Mouse (Mus musculus) ovary, postnatal 36 days (tissue): ENCODE results near the gene Zfp385b.

Experiments
- DNase-seq: peaks from one replicate; pipeline ENCODE4 v3.0.0; 2022; ENCODE audit warnings: low spot score, mixed read lengths

The Zfp385b gene

DNA sequence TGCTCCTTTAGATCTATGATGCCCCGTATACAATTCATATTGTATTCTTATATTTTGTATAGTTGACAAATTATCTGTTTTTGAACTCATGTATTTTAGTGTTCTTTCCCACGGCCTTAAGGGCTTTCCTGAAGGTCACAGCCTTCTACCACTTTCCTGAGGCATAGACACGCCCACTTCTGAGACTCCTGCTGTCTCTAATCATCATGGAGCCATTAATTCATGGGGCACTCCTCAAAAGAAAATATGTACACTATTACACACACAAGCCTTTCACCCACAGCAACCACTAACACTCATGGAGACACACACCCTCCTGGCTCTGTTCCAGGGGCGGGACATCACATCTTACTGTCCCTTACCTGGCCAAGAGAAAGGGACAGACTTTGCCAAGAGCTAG lies 232.1 kb downstream of the Zfp385b start:
- DNase-seq, result no peak

DNA sequence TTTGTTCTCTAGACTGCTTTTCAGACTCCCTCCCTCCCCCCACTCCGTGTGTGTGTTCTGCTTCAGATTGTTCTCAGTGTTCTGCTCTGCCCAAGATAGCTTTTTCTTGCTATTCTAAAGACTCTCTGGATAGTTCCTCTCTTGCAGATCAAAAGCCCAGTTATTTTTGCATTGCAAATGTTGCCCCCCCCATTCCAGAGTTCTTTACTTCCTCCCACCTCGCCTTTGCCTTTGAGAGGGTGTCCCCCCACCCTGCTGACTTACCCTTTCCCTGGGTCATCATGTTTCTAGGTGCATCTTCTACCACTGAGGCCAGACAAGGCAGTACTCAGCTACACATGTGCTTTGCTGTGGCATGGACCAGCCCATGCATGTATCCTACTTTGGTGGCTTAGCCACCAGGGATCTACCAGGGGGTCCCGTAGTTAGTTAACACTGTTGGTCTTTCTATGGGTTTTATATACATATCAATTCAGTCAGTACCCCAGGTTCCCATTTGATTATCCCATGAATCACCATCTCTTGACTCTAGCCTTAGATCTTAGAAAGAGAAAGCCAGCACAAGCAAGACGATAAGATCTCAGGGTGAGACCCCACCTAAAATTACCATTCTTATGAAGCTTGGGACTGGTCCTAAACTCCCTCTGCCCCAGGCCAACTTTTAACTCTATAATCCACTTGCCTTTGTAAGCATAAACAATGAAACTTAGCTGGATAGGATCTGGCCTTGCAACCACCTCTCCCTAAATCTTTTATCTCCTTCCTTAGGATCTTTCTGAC lies 232.7 kb downstream of the Zfp385b start:
- DNase-seq, result no peak

DNA sequence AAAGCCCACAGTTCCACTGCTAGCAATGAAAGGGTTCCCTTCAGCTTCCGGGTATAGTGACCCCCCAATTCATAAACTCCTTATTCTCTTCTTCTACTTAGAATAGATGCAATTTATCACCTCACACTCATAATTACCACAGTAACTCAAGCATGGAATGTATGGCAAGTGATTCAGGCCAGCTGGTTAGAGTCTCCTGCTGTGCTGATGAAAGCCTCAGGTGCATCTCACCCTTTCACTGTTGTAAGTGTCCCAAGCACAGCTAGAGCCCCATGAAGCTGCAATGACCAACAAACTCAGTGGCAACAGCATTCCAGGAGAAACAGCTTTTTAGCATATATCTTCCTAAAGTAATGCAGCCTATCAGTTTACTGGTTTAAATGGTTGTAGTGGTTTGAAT lies 235.9 kb downstream of the Zfp385b start:
- no peak for DNase-seq

GRCm38 (mm10) chr2:77576571-77576970 lies 242.9 kb downstream of the Zfp385b start:
- DNase-seq, result no peak

DNA sequence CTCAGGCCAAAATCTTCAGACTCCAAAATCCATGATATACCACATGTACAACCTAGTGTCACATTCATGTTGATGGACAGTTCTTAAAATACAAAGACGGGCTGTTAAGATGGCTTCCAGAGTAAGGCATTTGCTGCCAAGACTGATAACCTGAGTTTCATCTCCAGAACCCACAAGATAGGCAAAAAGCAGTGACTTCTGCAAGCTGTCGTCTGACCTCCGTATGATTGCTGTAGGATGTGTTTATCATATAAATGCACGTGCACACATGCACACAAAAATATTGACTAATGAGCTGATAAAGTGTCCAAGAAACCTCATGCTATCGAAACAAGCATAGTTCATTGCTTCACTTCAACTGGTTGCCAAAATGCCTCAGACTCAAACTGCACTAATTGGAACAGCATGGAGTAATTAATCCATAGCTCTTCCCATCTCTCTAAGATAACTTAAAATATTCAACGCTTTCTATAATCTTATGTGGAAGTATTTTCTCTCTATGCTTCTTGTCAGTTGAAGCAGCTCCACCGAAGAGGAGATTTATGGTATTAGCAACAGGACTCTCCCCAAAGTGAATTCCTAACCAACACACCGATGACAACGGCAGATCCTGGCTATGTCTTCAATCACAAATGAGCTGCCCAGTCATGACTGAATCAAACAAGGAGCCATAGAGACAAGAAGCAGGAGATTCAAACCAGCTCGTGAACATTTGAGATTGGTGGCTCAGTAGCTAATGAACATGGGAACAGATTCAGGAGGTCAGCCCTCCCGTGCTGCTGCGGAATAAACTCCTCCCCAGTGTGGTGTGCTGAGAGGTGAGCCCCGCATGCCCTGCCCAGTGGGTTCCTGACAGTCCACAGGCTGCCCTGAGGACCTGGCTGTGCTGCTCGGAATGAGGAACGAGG lies 251.7 kb downstream of the Zfp385b start:
- no peak for DNase-seq

DNA sequence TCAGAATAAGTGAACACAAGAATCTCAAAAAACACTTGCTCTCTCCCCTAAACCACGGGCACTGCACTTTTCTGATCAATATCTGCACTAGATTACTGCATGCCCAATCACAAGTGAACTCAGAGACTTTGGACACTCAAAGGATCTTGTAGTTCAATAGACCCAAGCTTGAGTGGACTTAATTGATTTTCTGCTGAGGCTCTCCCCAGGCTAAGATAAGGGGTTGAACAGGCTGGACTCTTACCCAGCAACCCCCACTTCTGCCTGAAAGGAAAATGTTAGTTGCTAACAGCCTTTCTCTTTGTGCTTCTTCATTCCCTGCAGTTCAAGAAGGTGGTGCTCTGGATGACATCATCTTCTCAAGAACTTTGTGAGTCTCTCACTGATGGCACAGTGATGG lies 255.7 kb downstream of the Zfp385b start:
- no peak for DNase-seq

DNA sequence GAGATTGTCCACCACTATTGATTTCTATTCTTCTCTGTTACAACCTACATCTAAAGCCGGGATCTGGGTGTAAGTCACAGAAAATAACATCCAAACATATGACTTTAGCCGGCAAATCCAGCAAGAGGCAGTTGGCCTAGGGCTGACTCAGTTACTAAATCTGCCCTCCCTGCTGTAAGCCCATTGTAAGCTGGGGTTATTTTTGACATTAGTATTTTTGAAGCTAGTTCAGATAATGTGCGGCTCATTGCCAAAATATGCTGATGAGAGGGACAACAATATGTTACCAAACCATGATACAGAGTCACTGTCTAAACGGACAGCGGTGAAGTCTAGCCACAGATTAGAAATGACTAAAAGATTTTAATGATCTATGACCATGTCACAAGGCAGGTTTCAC lies 257.5 kb downstream of the Zfp385b start:
- DNase-seq, result no peak

- no peak for DNase-seq
Observed at GRCm38 (mm10) chr2:77556938-77557337, 262.5 kb downstream of the Zfp385b start.

DNA sequence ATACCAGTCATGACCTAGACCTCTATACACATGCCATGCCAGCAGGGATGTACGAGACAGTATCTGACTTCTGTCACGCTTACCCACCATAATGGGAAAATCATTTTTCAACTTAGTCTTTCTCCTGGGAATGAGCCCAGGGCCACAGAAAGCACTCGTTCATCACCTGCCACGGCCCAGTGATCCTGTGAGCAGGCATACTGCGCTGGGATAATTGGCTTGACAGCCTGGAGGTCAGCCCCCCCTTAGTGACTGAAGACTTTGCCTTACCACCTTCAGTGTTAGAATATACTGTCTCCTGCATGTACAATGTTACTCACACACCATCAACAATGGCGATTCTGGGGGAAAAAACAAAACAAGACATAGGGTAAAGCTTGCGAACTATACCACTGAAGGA lies 263.5 kb downstream of the Zfp385b start:
- DNase-seq, result no peak

DNA sequence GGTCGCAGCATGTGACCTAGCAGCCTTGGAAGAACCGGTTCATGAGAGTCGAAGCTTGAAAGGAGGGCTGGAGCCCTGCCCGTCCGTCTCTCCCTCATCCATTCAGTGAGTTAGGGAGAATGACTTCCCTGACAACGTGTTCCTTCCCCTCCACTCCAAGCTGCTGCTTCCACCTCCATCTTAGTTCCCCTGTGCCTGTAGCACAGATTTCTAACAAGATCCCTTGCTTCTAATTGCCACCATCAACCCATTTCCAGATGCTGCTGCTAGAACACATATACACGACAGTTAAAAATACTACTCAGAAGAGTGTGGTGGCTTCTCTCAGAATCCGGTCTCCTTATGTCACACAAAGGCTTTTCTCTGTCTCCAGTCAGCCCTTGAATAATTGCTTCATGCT lies 266.8 kb downstream of the Zfp385b start:
- no peak for DNase-seq

GRCm38 (mm10) chr2:77543388-77543787 lies 276.1 kb downstream of the Zfp385b start:
- no peak for DNase-seq

DNA sequence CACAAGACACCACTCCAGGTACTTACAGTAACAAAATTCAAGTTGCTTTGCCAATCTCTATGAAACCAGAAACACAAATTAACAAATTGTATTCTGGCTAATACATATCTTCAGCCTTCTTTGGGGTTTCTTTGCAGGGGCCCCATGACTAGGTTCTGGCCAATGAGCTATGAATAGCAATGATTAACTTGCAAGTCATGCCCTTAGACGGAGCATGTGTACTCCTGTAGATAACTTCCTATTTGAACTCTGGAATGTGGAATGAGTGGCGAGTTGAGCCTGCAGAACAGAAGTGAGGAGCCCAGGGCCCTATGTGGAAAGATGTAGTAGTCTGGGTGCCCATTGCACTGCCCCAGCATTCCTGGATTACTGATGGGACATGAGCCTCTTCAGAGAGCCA lies 276.8 kb downstream of the Zfp385b start:
- no peak for DNase-seq

DNA sequence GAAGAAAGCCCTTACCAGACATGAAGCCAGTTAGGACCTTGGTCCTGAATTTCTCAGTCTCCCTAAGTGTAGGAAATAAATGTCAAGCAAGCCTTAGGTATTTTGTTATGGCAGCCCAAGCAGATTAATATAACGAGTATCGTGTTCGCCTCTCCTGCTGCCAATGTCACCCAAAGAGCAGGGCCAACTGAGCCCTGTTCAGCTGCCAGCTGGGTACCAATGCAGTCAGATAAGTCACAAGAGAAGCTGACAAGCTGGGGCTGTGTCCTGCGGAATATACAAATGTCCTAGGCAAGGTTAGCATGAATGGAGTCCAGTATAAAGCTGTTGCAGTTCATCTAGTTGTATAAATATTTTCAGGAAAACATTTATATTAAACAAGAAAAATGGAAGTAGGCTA lies 277.8 kb downstream of the Zfp385b start:
- no peak for DNase-seq

GRCm38 (mm10) chr2:77540860-77541259 lies 278.6 kb downstream of the Zfp385b start:
- DNase-seq, result no peak

- DNase-seq, result no peak
Observed at GRCm38 (mm10) chr2:77536556-77536955, 282.9 kb downstream of the Zfp385b start.

DNA sequence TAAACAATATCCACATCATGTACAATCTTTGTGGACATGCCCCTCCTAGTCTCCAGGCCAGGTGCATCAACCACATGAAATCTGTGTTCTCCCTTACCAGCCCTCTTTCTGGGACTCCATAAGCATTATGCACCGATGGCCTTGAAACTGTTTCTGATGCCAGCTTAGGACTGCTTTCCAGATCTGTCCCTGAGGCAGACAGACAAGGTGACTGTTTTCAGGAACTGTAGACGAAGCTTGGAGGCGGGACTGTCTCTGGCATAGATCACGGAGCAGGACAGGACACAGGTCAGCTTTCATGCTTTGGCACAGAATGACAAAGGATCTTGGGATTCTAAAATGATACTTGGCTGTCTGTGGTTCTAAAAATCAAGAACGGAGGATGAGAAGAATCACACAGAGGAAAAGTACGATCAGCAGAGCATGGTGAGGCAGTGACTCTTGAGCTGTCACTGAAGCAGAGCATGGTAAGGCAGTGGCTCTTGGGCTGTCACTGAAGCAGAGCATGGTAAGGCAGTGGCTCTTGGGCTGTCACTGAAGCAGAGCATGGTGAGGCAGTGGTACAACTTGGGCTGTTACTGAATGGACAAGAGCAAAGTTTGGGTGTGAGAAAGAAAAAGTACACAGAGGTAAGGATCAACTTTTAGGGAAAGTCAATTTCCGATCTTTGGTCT lies 291.2 kb downstream of the Zfp385b start:
- no peak for DNase-seq

DNA sequence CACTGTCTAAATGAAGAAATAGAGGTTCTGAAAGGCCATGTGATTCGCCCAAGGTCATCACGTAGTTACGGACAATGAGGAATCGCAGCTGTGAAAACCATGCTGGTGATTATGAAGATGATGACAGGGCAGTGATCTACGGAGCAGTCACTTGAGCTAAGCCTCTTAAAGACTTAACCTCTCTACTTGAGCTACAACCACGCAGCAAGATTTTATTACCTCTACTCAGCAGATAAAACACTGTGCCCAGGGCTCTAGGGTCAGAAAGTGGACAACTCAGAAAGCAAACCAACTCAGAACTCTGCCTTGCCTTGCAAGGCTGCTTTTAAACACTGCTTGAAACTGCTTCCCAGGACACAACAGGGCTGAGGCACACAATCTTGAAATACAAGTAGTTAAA lies 291.8 kb downstream of the Zfp385b start:
- DNase-seq, result no peak

DNA sequence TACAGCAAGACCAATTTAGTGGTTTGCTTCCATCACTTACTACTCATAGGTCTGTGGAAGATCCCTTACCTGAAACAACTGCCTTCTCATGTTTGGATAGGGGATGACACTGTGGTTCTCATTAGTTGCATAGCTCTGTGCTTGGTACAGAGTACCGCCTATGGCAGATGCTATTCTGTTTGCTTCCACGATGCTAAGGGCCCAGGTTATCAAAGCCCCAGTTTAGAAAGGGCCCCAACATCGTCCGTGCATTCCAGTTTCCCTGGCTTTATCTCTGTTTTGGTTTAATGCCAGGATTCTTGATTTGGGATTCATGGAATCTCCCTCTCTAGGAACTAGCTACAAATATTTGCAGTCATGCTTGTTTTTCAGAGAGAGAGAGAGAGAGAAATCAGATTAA lies 292.6 kb downstream of the Zfp385b start:
- no peak for DNase-seq

DNA sequence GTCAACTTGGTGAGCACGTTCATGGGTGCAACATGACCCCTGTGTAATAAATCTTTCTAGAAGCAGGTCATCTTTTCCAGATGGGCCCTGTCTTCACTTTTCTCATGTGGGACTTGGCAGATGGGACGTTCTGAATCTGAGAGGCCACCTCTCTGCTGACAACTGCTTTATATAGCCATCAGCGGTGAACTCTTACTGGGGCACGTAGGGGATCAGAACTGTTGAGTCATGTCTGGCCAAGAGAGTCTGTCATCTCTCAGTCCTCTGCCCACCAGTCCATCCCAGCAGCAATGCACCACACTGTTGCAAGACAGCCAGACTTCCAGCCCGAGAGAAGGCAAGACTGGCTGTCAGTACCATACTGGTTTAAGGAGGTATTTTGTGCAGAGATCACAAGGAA lies 293.1 kb downstream of the Zfp385b start:
- no peak for DNase-seq

GRCm38 (mm10) chr2:77522223-77522622 lies 297.2 kb downstream of the Zfp385b start:
- no peak for DNase-seq

DNA sequence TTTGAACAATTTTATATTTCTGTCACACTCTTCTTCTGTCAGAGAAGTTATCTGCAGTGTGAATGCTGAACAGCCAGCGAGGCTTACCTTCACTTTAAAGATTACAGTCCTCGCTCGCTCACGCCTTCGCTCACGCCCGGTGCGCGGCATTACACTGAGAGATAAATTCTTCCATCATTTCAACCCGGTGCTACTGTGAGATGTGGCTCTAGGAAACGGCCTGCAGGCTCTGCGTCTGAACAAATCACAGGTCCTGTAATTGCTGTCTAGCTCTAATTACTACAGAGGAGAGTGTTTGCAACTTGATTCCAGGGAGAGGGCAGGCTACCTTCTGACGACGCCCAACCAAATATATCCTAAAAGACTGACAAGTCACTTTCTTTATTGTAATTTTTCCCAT lies 300.1 kb downstream of the Zfp385b start:
- peak; percentile 39 for DNase-seq

GRCm38 (mm10) chr2:77518693-77519092 lies 300.7 kb downstream of the Zfp385b start:
- DNase-seq, result no peak

DNA sequence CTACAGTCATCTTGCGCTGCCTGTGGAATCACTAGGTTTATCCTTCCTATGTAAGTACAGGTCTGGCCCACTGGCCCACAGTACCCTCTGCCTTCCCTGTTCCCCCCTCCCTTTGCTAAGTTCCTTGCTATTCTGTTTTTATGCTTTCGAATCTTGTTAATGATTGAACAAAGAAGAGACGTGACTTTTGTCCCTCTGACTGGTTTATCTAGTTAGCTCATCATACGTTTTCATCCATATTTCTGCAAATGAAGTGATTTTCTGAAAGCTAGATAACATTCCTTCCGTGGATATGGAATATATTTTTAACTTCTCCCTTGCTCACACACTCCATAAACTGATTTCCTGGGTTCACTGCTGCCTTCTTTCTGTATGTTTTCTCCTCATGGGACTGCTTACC lies 302.8 kb downstream of the Zfp385b start:
- DNase-seq, result no peak
